Mouse (Mus musculus) forebrain, postnatal 0 days (tissue): ENCODE data around the gene Rasal2. TPM values are rescaled to one million over a fixed set of nuclear protein-coding genes. Genes with fewer than 3 reads are reported as not detected.

Source experiments
- ATAC-seq: fragments of 200-750 bp; cut with Nextera tagmentation; 2 replicates; pipeline ENCODE4 v1.8.0; 2017; ENCODE audit warnings: mild to moderate bottlenecking, moderate library complexity
- DNase-seq: peaks from one replicate; pipeline ENCODE4 v3.0.0-alpha.2; 2015
- H3K27ac ChIP-seq: fragments of 300-500 bp; sonication (generic); 2 replicates; pipeline ENCODE4 v1.5.1; 2014; ENCODE audit warnings: low read depth, mild to moderate bottlenecking, antibody characterized with exemption, low read length, moderate library complexity, mixed read lengths
- H3K27me3 ChIP-seq: fragments of 300-500 bp; sonication (generic); 2 replicates; pipeline ENCODE4 v1.6.1; 2014; ENCODE audit warnings: mild to moderate bottlenecking, low read length, mixed read lengths; ENCODE audit not compliant: insufficient read depth
- H3K36me3 ChIP-seq: fragments of 300-500 bp; sonication (generic); 2 replicates; pipeline ENCODE4 v1.6.1; 2014; ENCODE audit warnings: mild to moderate bottlenecking, moderate library complexity; ENCODE audit not compliant: insufficient read depth
- H3K4me1 ChIP-seq: fragments of 300-500 bp; sonication (generic); 2 replicates; pipeline ENCODE4 v1.6.1; 2014; ENCODE audit warnings: antibody characterized with exemption; ENCODE audit not compliant: insufficient read depth
- H3K4me2 ChIP-seq: fragments of 300-500 bp; sonication (generic); 2 replicates; pipeline ENCODE4 v1.6.1; 2014; ENCODE audit warnings: low read depth, mild to moderate bottlenecking, moderate library complexity
- H3K4me3 ChIP-seq: fragments of 300-500 bp; sonication (generic); 2 replicates; pipeline ENCODE4 v1.5.1; 2014; ENCODE audit warnings: low read depth, low read length, mixed read lengths
- H3K9ac ChIP-seq: fragments of 300-500 bp; sonication (generic); 2 replicates; pipeline ENCODE4 v1.6.1; 2014; ENCODE audit warnings: mild to moderate bottlenecking
- H3K9me3 ChIP-seq: fragments of 300-500 bp; sonication (generic); 2 replicates; pipeline ENCODE4 v1.6.1; 2016; ENCODE audit warnings: low read length
- CTCF ChIP-seq: sonication (generic); IDR thresholded peaks from 2 replicates; pipeline ENCODE4 v1.5.1; 2016; ENCODE audit warnings: antibody characterized with exemption, control low read depth, low read depth
- WGBS: fragments of 180-500 bp; shearing (Covaris S2); extraction: QIAGEN DNeasy Blood & Tissue Kit; methylation state at CpG from one replicate; pipeline ENCODE4 v1.1.7; 2014; 5-methylcytosine and 5-hydroxymethylcytosine counted together
- polyA plus RNA-seq: library from polyadenylated mRNA; unstranded; fragments of >200 nt; fragmentation: Nextera tagmentation; extraction: Ambion mirVana; gene quantifications from 2 replicates; pipeline ENCODE4 v1.2.1, GENCODE M21; 2015
- total RNA-seq: library from RNA; depleted of rRNA; stranded (reverse); fragments of >200 nt; gene quantifications from 2 replicates; pipeline ENCODE4 v1.2.3, GENCODE M21; 2014

The Rasal2 gene
- total and polyA plus RNA-seq, 2 experiments from 2014 or later: 26.3 to 42.1 TPM

- DNase-seq: peak; percentile 7
- WGBS: 72% methylated on average over 2 of the region's 2 CpGs
- H3K4me2 ChIP-seq: no peak overlapping the region
- no peak overlapping the region for H3K9ac ChIP-seq
- H3K4me1 ChIP-seq: no peaks in the 10 kb centered on the region
- peak; percentile 51 for TF ChIP-seq CTCF
- H3K27me3 ChIP-seq: no peaks in the 10 kb centered on the region
- H3K27ac ChIP-seq: no peak overlapping the region
- no peak for ATAC-seq
- no peaks in the 10 kb centered on the region for H3K9me3 ChIP-seq
- peaks cover 7% of the 10 kb centered on the region for H3K36me3 ChIP-seq
- no peak overlapping the region for H3K4me3 ChIP-seq
Measured at GRCm38 (mm10) chr1:157299559-157299958, 112.8 kb downstream of the Rasal2 start.

GRCm38 (mm10) chr1:157298990-157299389 lies 113.4 kb downstream of the Rasal2 start:
- Histone ChIP-seq H3K9me3 (no peaks in the 10 kb centered on the region), H3K36me3 (peaks cover 7% of the 10 kb centered on the region), H3K27ac (no peak overlapping the region), H3K4me2 (no peak overlapping the region), H3K9ac (no peak overlapping the region), H3K4me1 (no peaks in the 10 kb centered on the region), H3K27me3 (no peaks in the 10 kb centered on the region), H3K4me3 (no peak overlapping the region)
- 91% methylated on average over 2 of the region's 2 CpGs for WGBS
- no peak for ATAC-seq
- DNase-seq: no peak
- TF ChIP-seq CTCF: no peak

GRCm38 (mm10) chr1:157297137-157297536 lies 115.3 kb downstream of the Rasal2 start:
- H3K36me3 ChIP-seq: peaks cover 7% of the 10 kb centered on the region
- TF ChIP-seq CTCF: no peak
- no peaks in the 10 kb centered on the region for H3K9me3 ChIP-seq
- no peak overlapping the region for H3K4me2 ChIP-seq
- H3K4me3 ChIP-seq: no peak overlapping the region
- H3K4me1 ChIP-seq: no peaks in the 10 kb centered on the region
- H3K9ac ChIP-seq: no peak overlapping the region
- ATAC-seq (no peak), DNase-seq (no peak)
- 96% methylated on average over 1 of the region's 1 CpGs for WGBS
- H3K27me3 ChIP-seq: no peaks in the 10 kb centered on the region
- no peak overlapping the region for H3K27ac ChIP-seq

GRCm38 (mm10) chr1:157295868-157296267 lies 116.5 kb downstream of the Rasal2 start:
- H3K27ac ChIP-seq: no peak overlapping the region
- no peaks in the 10 kb centered on the region for H3K4me1 ChIP-seq
- H3K27me3 ChIP-seq: no peaks in the 10 kb centered on the region
- H3K4me2 ChIP-seq: no peak overlapping the region
- no peak overlapping the region for H3K4me3 ChIP-seq
- ATAC-seq (no peak), DNase-seq (no peak)
- H3K36me3 ChIP-seq: peaks cover 7% of the 10 kb centered on the region
- WGBS: 92% methylated on average over 3 of the region's 3 CpGs
- no peak overlapping the region for H3K9ac ChIP-seq
- H3K9me3 ChIP-seq: no peaks in the 10 kb centered on the region
- no peak for TF ChIP-seq CTCF

- no peak for TF ChIP-seq CTCF
- 88% methylated on average over 2 of the region's 2 CpGs for WGBS
- Histone ChIP-seq H3K27ac (no peak overlapping the region), H3K9ac (no peak overlapping the region), H3K9me3 (no peaks in the 10 kb centered on the region), H3K27me3 (no peaks in the 10 kb centered on the region), H3K36me3 (no peaks in the 10 kb centered on the region), H3K4me1 (no peaks in the 10 kb centered on the region), H3K4me3 (no peak overlapping the region), H3K4me2 (no peak overlapping the region)
- ATAC-seq (no peak), DNase-seq (no peak)
Measured at GRCm38 (mm10) chr1:157290173-157290572, 122.2 kb downstream of the Rasal2 start.

GRCm38 (mm10) chr1:157289251-157289650 lies 123.1 kb downstream of the Rasal2 start:
- WGBS: 91% methylated on average over 2 of the region's 2 CpGs
- no peak for ATAC-seq

GRCm38 (mm10) chr1:157286561-157286960 lies 125.8 kb downstream of the Rasal2 start:
- WGBS: 11% methylated on average over 4 of the region's 4 CpGs
- no peak overlapping the region for H3K4me3 ChIP-seq
- ATAC-seq (no peak), DNase-seq (peak; percentile 30)
- H3K36me3 ChIP-seq: no peaks in the 10 kb centered on the region
- no peak overlapping the region for H3K4me2 ChIP-seq
- H3K27me3 ChIP-seq: no peaks in the 10 kb centered on the region
- no peaks in the 10 kb centered on the region for H3K4me1 ChIP-seq
- H3K9me3 ChIP-seq: no peaks in the 10 kb centered on the region
- peak; percentile 70 for TF ChIP-seq CTCF
- no peak overlapping the region for H3K9ac ChIP-seq
- H3K27ac ChIP-seq: no peak overlapping the region

More at GRCm38 (mm10) chr1:157289251-157289650, 123.1 kb downstream of the Rasal2 start:
- no peak for TF ChIP-seq CTCF
- Histone ChIP-seq H3K9ac (no peak overlapping the region), H3K27ac (no peak overlapping the region), H3K36me3 (no peaks in the 10 kb centered on the region), H3K4me2 (no peak overlapping the region), H3K27me3 (no peaks in the 10 kb centered on the region), H3K4me1 (no peaks in the 10 kb centered on the region), H3K4me3 (no peak overlapping the region), H3K9me3 (no peaks in the 10 kb centered on the region)
- DNase-seq: no peak

- WGBS: 88% methylated on average over 3 of the region's 3 CpGs
- no peak for TF ChIP-seq CTCF
Measured at GRCm38 (mm10) chr1:157285366-157285765, 127.0 kb downstream of the Rasal2 start.

More at GRCm38 (mm10) chr1:157285366-157285765, 127.0 kb downstream of the Rasal2 start:
- H3K9me3 ChIP-seq: no peaks in the 10 kb centered on the region
- H3K4me2 ChIP-seq: no peak overlapping the region
- no peak overlapping the region for H3K9ac ChIP-seq
- DNase-seq: no peak
- no peak overlapping the region for H3K4me3 ChIP-seq
- ATAC-seq: no peak
- H3K27ac ChIP-seq: no peak overlapping the region
- no peaks in the 10 kb centered on the region for H3K27me3 ChIP-seq
- no peaks in the 10 kb centered on the region for H3K4me1 ChIP-seq
- no peaks in the 10 kb centered on the region for H3K36me3 ChIP-seq
